Comparison of ENCODE assay signal across 13 mouse cellular contexts in genomic region chr2:120015882-120016281, GRCm38 (mm10).
"Had no signal": no experiment of that assay in that cellular context is flagged by ENCODE, and none has a peak within 500 bp of the region (broad histone marks: within the 10 kb centered on the region; RNA-seq: fewer than 3 reads in every experiment).

No protein-coding gene starts in this region.

- H3K27me3 ChIP-seq: limb, embryonic 13.5 days; neural tube, embryonic 13.5 days; stomach, embryonic 15.5 days had no signal

- H3K9me3 ChIP-seq: limb, embryonic 13.5 days; neural tube, embryonic 13.5 days; stomach, embryonic 15.5 days had no signal

- H3K9ac ChIP-seq: neural tube, embryonic 13.5 days; stomach, embryonic 15.5 days had no signal

- H3K27ac ChIP-seq: layer of hippocampus, adult 2 months; limb, embryonic 13.5 days; neural tube, embryonic 13.5 days; stomach, embryonic 15.5 days had no signal

- H3K4me2 ChIP-seq: limb, embryonic 13.5 days; neural tube, embryonic 13.5 days; stomach, embryonic 15.5 days had no signal

- H3K4me3 ChIP-seq: layer of hippocampus, adult 2 months; limb, embryonic 13.5 days; neural tube, embryonic 13.5 days; stomach, embryonic 15.5 days had no signal

- DNase-seq: kidney, adult 11 months; kidney, postnatal 10 days; kidney, postnatal 4 days; left cerebral cortex, postnatal 4 days; lung, adult 18-20 months; midbrain, embryonic 14.5 days; retina, postnatal 1 day; thymus, adult 2 months; thymus, postnatal 25 days had no signal

- H3K4me1 ChIP-seq: limb, embryonic 13.5 days; neural tube, embryonic 13.5 days; stomach, embryonic 15.5 days had no signal
